Mouse (Mus musculus) forebrain, embryonic 14.5 days (tissue): ENCODE measurements around the gene Ntm. TPM values are rescaled to one million over a fixed set of nuclear protein-coding genes. Genes with fewer than 3 reads are reported as not detected.

ENCODE experiments used
- ATAC-seq: fragments of 200-750 bp; cut with Nextera tagmentation; 2 replicates; pipeline ENCODE4 v1.8.0; 2017; ENCODE audit warnings: mild to moderate bottlenecking, moderate library complexity
- DNase-seq: peaks from one replicate; pipeline ENCODE4 v3.0.0-alpha.2; 2015; ENCODE audit warnings: low spot score
- H3K27ac ChIP-seq: fragments of 300-500 bp; sonication (generic); 2 replicates; pipeline ENCODE4 v1.5.1; 2014; ENCODE audit warnings: low read depth, mild to moderate bottlenecking, control low read depth, low read length, moderate library complexity
- H3K27me3 ChIP-seq: fragments of 300-500 bp; sonication (generic); replicated peaks from 2 replicates; pipeline ENCODE4 v1.6.1; 2014; ENCODE audit warnings: low read length, control low read depth, mixed read lengths; ENCODE audit not compliant: control insufficient read depth, insufficient read depth
- H3K36me3 ChIP-seq: fragments of 300-500 bp; sonication (generic); 2 replicates; pipeline ENCODE4 v1.6.1; 2014; ENCODE audit warnings: low read length, control low read depth; ENCODE audit not compliant: control insufficient read depth, insufficient read depth
- H3K4me1 ChIP-seq: fragments of 300-500 bp; sonication (generic); 2 replicates; pipeline ENCODE4 v1.6.1; 2014; ENCODE audit warnings: antibody characterized with exemption, low read length, control low read depth; ENCODE audit not compliant: control insufficient read depth, insufficient read depth
- H3K4me2 ChIP-seq: fragments of 300-500 bp; sonication (generic); 2 replicates; pipeline ENCODE4 v1.6.1; 2014; ENCODE audit warnings: mild to moderate bottlenecking, control low read depth, low read length
- H3K4me3 ChIP-seq: fragments of 300-500 bp; sonication (generic); 2 replicates; pipeline ENCODE4 v1.5.1; 2014; ENCODE audit warnings: low read depth, low read length, control low read depth
- H3K9ac ChIP-seq: fragments of 300-500 bp; sonication (generic); 2 replicates; pipeline ENCODE4 v1.6.1; 2014; ENCODE audit warnings: mild to moderate bottlenecking, low read length, control low read depth, moderate library complexity
- H3K9me3 ChIP-seq: fragments of 300-500 bp; sonication (generic); replicated peaks from 2 replicates; pipeline ENCODE4 v1.6.1; 2016; ENCODE audit warnings: low read length, control low read depth, mixed read lengths; ENCODE audit not compliant: control insufficient read depth
- WGBS: fragments of 180-500 bp; shearing (Covaris S2); extraction: QIAGEN DNeasy Blood & Tissue Kit; methylation state at CpG from one replicate; pipeline ENCODE4 v1.1.7; 2014; 5-methylcytosine and 5-hydroxymethylcytosine counted together
- polyA plus RNA-seq: library from polyadenylated mRNA; unstranded; fragments of >200 nt; fragmentation: Nextera tagmentation; extraction: Ambion mirVana; gene quantifications from 2 replicates; pipeline ENCODE4 v1.2.1, GENCODE M21; 2014

Ntm gene
- polyA plus RNA-seq, 1 experiment from 2014 or later = 72.9 TPM

GRCm38 (mm10) chr9:29776542-29776941 lies 186.4 kb downstream of the Ntm start:
- Histone ChIP-seq H3K27ac (no peak overlapping the region), H3K27me3 (no peaks in the 10 kb centered on the region), H3K9ac (no peak overlapping the region), H3K36me3 (no peaks in the 10 kb centered on the region), H3K4me2 (no peak overlapping the region), H3K9me3 (no peaks in the 10 kb centered on the region), H3K4me3 (no peak overlapping the region), H3K4me1 (peaks cover 5% of the 10 kb centered on the region)
- no peak for DNase-seq
- 78% methylated on average over 4 of the region's 4 CpGs for WGBS
- no peak for ATAC-seq

- no peaks in the 10 kb centered on the region for H3K27me3 ChIP-seq
- H3K4me1 ChIP-seq = peaks cover 5% of the 10 kb centered on the region
- no peak overlapping the region for H3K4me3 ChIP-seq
- ATAC-seq = no peak
- no peak overlapping the region for H3K27ac ChIP-seq
- H3K36me3 ChIP-seq = no peaks in the 10 kb centered on the region
- WGBS = 90% methylated on average over 4 of the region's 4 CpGs
- H3K9me3 ChIP-seq = no peaks in the 10 kb centered on the region
- no peak overlapping the region for H3K4me2 ChIP-seq
- no peak for DNase-seq
- H3K9ac ChIP-seq = no peak overlapping the region
Measured at GRCm38 (mm10) chr9:29776030-29776429, 186.9 kb downstream of the Ntm start.

GRCm38 (mm10) chr9:29772625-29773388 lies 190.1 kb downstream of the Ntm start:
- Histone ChIP-seq H3K9ac (no peak overlapping the region), H3K36me3 (no peaks in the 10 kb centered on the region), H3K27ac (peak overlapping the region; percentile 23; the same call in 1 of the 2 replicates), H3K27me3 (0 out of 2 replicates have a peak, but pooled peaks cover 2% of the 10 kb centered on the region), H3K9me3 (no peaks in the 10 kb centered on the region), H3K4me1 (peaks cover 5% of the 10 kb centered on the region), H3K4me2 (no peak overlapping the region), H3K4me3 (no peak overlapping the region)
- WGBS = 58% methylated on average over 11 of the region's 11 CpGs
- DNase-seq (peak; percentile 78), ATAC-seq (peak; percentile 86)

- no peak overlapping the region for H3K9ac ChIP-seq
- no peak overlapping the region for H3K4me3 ChIP-seq
- H3K27ac ChIP-seq = no peak overlapping the region
- ATAC-seq = no peak
- H3K36me3 ChIP-seq = no peaks in the 10 kb centered on the region
- no peak for DNase-seq
- no peak overlapping the region for H3K4me2 ChIP-seq
- no peaks in the 10 kb centered on the region for H3K9me3 ChIP-seq
- H3K27me3 ChIP-seq = 0 out of 2 replicates have a peak, but pooled peaks cover 2% of the 10 kb centered on the region
- peaks cover 5% of the 10 kb centered on the region for H3K4me1 ChIP-seq
- WGBS = 63% methylated on average over 5 of the region's 5 CpGs
Measured at GRCm38 (mm10) chr9:29771870-29772269, 191.1 kb downstream of the Ntm start.

- Histone ChIP-seq H3K36me3 (no peaks in the 10 kb centered on the region), H3K9ac (no peak overlapping the region), H3K4me2 (no peak overlapping the region), H3K27me3 (0 out of 2 replicates have a peak, but pooled peaks cover 2% of the 10 kb centered on the region), H3K4me3 (no peak overlapping the region), H3K9me3 (no peaks in the 10 kb centered on the region), H3K27ac (no peak overlapping the region), H3K4me1 (peaks cover 5% of the 10 kb centered on the region)
- DNase-seq = no peak
- 91% methylated on average over 23 of the region's 23 CpGs for WGBS
- ATAC-seq = no peak
Measured at GRCm38 (mm10) chr9:29771071-29771785, 191.7 kb downstream of the Ntm start.

- no peak for DNase-seq
- Histone ChIP-seq H3K9me3 (no peaks in the 10 kb centered on the region), H3K27ac (no peak overlapping the region), H3K4me1 (peaks cover 5% of the 10 kb centered on the region), H3K27me3 (0 out of 2 replicates have a peak, but pooled peaks cover 2% of the 10 kb centered on the region), H3K4me2 (no peak overlapping the region), H3K36me3 (no peaks in the 10 kb centered on the region), H3K4me3 (no peak overlapping the region), H3K9ac (no peak overlapping the region)
- 70% methylated on average over 4 of the region's 4 CpGs for WGBS
- no peak for ATAC-seq
Measured at GRCm38 (mm10) chr9:29769361-29769760, 193.6 kb downstream of the Ntm start.

- Histone ChIP-seq H3K27me3 (0 out of 2 replicates have a peak, but pooled peaks cover 2% of the 10 kb centered on the region), H3K27ac (peak overlapping the region; percentile 44; the same call in 1 of the 2 replicates), H3K4me3 (no peak overlapping the region), H3K9me3 (no peaks in the 10 kb centered on the region), H3K36me3 (no peaks in the 10 kb centered on the region), H3K4me1 (peaks cover 4% of the 10 kb centered on the region), H3K4me2 (no peak overlapping the region), H3K9ac (no peak overlapping the region)
- no peak for ATAC-seq
- 71% methylated on average over 6 of the region's 6 CpGs for WGBS
- no peak for DNase-seq
Measured at GRCm38 (mm10) chr9:29765990-29766980, 196.7 kb downstream of the Ntm start.

- no peaks in the 10 kb centered on the region for H3K36me3 ChIP-seq
- ATAC-seq = no peak
Measured at GRCm38 (mm10) chr9:29763338-29763737, 199.6 kb downstream of the Ntm start.

More at GRCm38 (mm10) chr9:29763338-29763737, 199.6 kb downstream of the Ntm start:
- Histone ChIP-seq H3K9ac (no peak overlapping the region), H3K4me1 (peaks cover 4% of the 10 kb centered on the region), H3K4me2 (no peak overlapping the region), H3K9me3 (no peaks in the 10 kb centered on the region), H3K27me3 (no peaks in the 10 kb centered on the region), H3K27ac (no peak overlapping the region), H3K4me3 (no peak overlapping the region)
- DNase-seq = no peak
- WGBS = 90% methylated on average over 4 of the region's 4 CpGs
